Mouse (Mus musculus): ENCODE measurements around the gene Abca3. TPM values are rescaled to one million over a fixed set of nuclear protein-coding genes. Genes with fewer than 3 reads are reported as not detected.

Abca3 gene
- total RNA-seq, 2 experiments from 2014 or later = 13.6 to 15.5 TPM

Small RNA genes within 50 kb of the gene (microRNA-seq; reads per million reads assigned to microRNA genes)
- 0 reads per million in 2 experiments for gene Gm24427

Other genes starting within 250 kb of the Abca3 start
- 10 to 100 TPM; 46.2 to 47.8 TPM for gene Pdpk1, start 201.0 kb upstream of the Abca3 start, total RNA-seq (2021)
- gene Amdhd2, start 188.2 kb upstream of the Abca3 start, total RNA-seq (2021) = 10 to 100 TPM; 12.2 to 12.7 TPM
- gene Atp6v0c, start 182.2 kb upstream of the Abca3 start, total RNA-seq (2021) = 100 to 1,000 TPM; 241 to 249 TPM
- gene Tbc1d24, start 146.4 kb upstream of the Abca3 start, total RNA-seq (2021) = 1 to 10 TPM; 8.7 to 9.3 TPM
- gene Ntn3, start 142.4 kb upstream of the Abca3 start, total RNA-seq (2021) = 1 to 10 TPM in 1 of 2 experiments, under 1 TPM in 1; 0.90 to 1.0 TPM
- 1 to 10 TPM; 3.0 to 3.2 TPM for gene Tedc2, start 131.1 kb upstream of the Abca3 start, total RNA-seq (2021)
- gene Ccnf, start 100.5 kb upstream of the Abca3 start, total RNA-seq (2021) = 1 to 10 TPM; 2.7 to 4.8 TPM
- not detected for gene Abca17, start 882 bp upstream of the Abca3 start, total RNA-seq (2021)
- gene Rnps1, start 62.6 kb downstream of the Abca3 start, total RNA-seq (2021) = 10 to 100 TPM; 69.6 to 73.5 TPM
- gene Eci1, start 74.7 kb downstream of the Abca3 start, total RNA-seq (2021) = 100 to 1,000 TPM; 428 to 461 TPM
- 1 to 10 TPM; 2.0 to 2.3 TPM for gene Dnase1l2, start 91.2 kb downstream of the Abca3 start, total RNA-seq (2021)
- gene E4f1, start 118.4 kb downstream of the Abca3 start, total RNA-seq (2021) = 10 to 100 TPM; 13.6 to 16.2 TPM
- gene Pgp, start 118.4 kb downstream of the Abca3 start, total RNA-seq (2021) = 10 to 100 TPM; 43.2 to 43.4 TPM
- gene Bricd5, start 121.9 kb downstream of the Abca3 start, total RNA-seq (2021) = under 1 TPM in 1 of 2 experiments, not detected in 1; 0.38 TPM
- gene Mlst8, start 127.1 kb downstream of the Abca3 start, total RNA-seq (2021) = 10 to 100 TPM in 1 of 2 experiments, 1 to 10 TPM in 1; 10.0 to 10.8 TPM
- under 1 TPM; 0.10 to 0.43 TPM for gene Caskin1, start 136.7 kb downstream of the Abca3 start, total RNA-seq (2021)
- 10 to 100 TPM; 57.2 to 65.5 TPM for gene Traf7, start 176.0 kb downstream of the Abca3 start, total RNA-seq (2021)
- gene Rab26, start 182.3 kb downstream of the Abca3 start, total RNA-seq (2021) = under 1 TPM; 0.19 to 0.34 TPM
- gene Pkd1, start 197.9 kb downstream of the Abca3 start, total RNA-seq (2021) = 10 to 100 TPM; 58.0 to 63.2 TPM

All from heart, postnatal 14 days (tissue).